Mouse (Mus musculus): ENCODE results near the gene Ppp1r37. TPM values are rescaled to one million over a fixed set of nuclear protein-coding genes. Genes with fewer than 3 reads are reported as not detected.
"Not testable (repeated sequence)": the region's sequence is repeated elsewhere in the genome, so short reads cannot be mapped to it uniquely, and the experiment has no call there.

Gene Ppp1r37
- polyA plus RNA-seq, 1 experiment from 2014 or later = 5.8 TPM

- DNase-seq (ENCODE audit: low spot score) (no peak), ATAC-seq (ENCODE audit: low FRiP score) (no peak)
- peak overlapping the region; percentile 33; the same call in 1 of the 2 replicates for H3K9ac ChIP-seq (ENCODE audit: low read depth, low read length)
- H3K4me2 ChIP-seq (replicated peaks; ENCODE audit: low read depth, low read length) = peak overlapping the region; percentile 43
- H3K27ac ChIP-seq (ENCODE audit: low read depth, low read length) = no peak overlapping the region
- H3K4me1 ChIP-seq (replicated peaks; ENCODE audit: control insufficient read depth, insufficient read depth, low read length) = peaks cover 9% of the 10 kb centered on the region
- H3K36me3 ChIP-seq (ENCODE audit: control insufficient read depth, insufficient read depth, low read length) = no peaks in the 10 kb centered on the region
- no peaks in the 10 kb centered on the region for H3K9me3 ChIP-seq (ENCODE audit: control insufficient read depth, low read length)
- 5% methylated on average over 22 of the region's 23 CpGs for WGBS
- H3K27me3 ChIP-seq (ENCODE audit: control insufficient read depth, insufficient read depth, low read length) = peaks cover 68% of the 10 kb centered on the region
- H3K4me3 ChIP-seq (ENCODE audit: low read depth, low read length) = peak overlapping the region; percentile 18
Measured at GRCm38 (mm10) chr7:19520032-19520431, 42.8 kb downstream of the Ppp1r37 start.

GRCm38 (mm10) chr7:19517652-19518365 is 45.1 kb downstream of the Ppp1r37 start, which contains the start of gene Nkpd1:
Gene Nkpd1 (plus strand): TSS chr7:19517838.
- Histone ChIP-seq H3K27me3 (ENCODE audit: control insufficient read depth, insufficient read depth, low read length) (peaks cover 47% of the 10 kb centered on the region), H3K36me3 (ENCODE audit: control insufficient read depth, insufficient read depth, low read length) (no peaks in the 10 kb centered on the region), H3K4me1 (replicated peaks; ENCODE audit: control insufficient read depth, insufficient read depth, low read length) (peaks cover 3% of the 10 kb centered on the region; the same call in 1 of the 2 replicates), H3K4me2 (replicated peaks; ENCODE audit: low read depth, low read length) (peak within 1 kb of the TSS; percentile 42), H3K9me3 (ENCODE audit: control insufficient read depth, low read length) (no peaks in the 10 kb centered on the region), H3K9ac (ENCODE audit: low read depth, low read length) (peak within 1 kb of the TSS; percentile 53), H3K4me3 (ENCODE audit: low read depth, low read length) (peak within 1 kb of the TSS; percentile 16; the same call in 1 of the 2 replicates), H3K27ac (ENCODE audit: low read depth, low read length) (no peak within 1 kb of the TSS)
- 10% methylated on average over 16 of the region's 29 CpGs for WGBS
- peak; percentile 45 for DNase-seq (ENCODE audit: low spot score)
- peak; percentile 43 for ATAC-seq (ENCODE audit: low FRiP score)

- WGBS = 86% methylated on average over 6 of the region's 6 CpGs
- no peak overlapping the region for H3K4me2 ChIP-seq (replicated peaks; ENCODE audit: low read depth, low read length)
Measured at GRCm38 (mm10) chr7:19512353-19512752, 50.5 kb downstream of the Ppp1r37 start.

GRCm38 (mm10) chr7:19511934-19512333 is 50.9 kb downstream of the Ppp1r37 start:
- not testable (repeated sequence) for H3K9me3 ChIP-seq (ENCODE audit: control insufficient read depth, low read length); H3K4me3 ChIP-seq (ENCODE audit: low read depth, low read length); H3K27ac ChIP-seq (ENCODE audit: low read depth, low read length); H3K9ac ChIP-seq (ENCODE audit: low read depth, low read length); DNase-seq (ENCODE audit: low spot score); H3K27me3 ChIP-seq (ENCODE audit: control insufficient read depth, insufficient read depth, low read length); ATAC-seq (ENCODE audit: low FRiP score); H3K4me1 ChIP-seq (replicated peaks; ENCODE audit: control insufficient read depth, insufficient read depth, low read length); H3K4me2 ChIP-seq (replicated peaks; ENCODE audit: low read depth, low read length); H3K36me3 ChIP-seq (ENCODE audit: control insufficient read depth, insufficient read depth, low read length)
- 82% methylated on average over 6 of the region's 7 CpGs for WGBS

More at GRCm38 (mm10) chr7:19512353-19512752, 50.5 kb downstream of the Ppp1r37 start:
- H3K36me3 ChIP-seq (ENCODE audit: control insufficient read depth, insufficient read depth, low read length) = no peaks in the 10 kb centered on the region
- H3K27ac ChIP-seq (ENCODE audit: low read depth, low read length) = no peak overlapping the region
- ATAC-seq (ENCODE audit: low FRiP score) (no peak), DNase-seq (ENCODE audit: low spot score) (no peak)
- H3K27me3 ChIP-seq (ENCODE audit: control insufficient read depth, insufficient read depth, low read length) = peaks cover 3% of the 10 kb centered on the region; the same call in 1 of the 2 replicates
- H3K9me3 ChIP-seq (ENCODE audit: control insufficient read depth, low read length) = no peaks in the 10 kb centered on the region
- H3K4me3 ChIP-seq (ENCODE audit: low read depth, low read length) = no peak overlapping the region
- H3K4me1 ChIP-seq (replicated peaks; ENCODE audit: control insufficient read depth, insufficient read depth, low read length) = no peaks in the 10 kb centered on the region
- no peak overlapping the region for H3K9ac ChIP-seq (ENCODE audit: low read depth, low read length)

GRCm38 (mm10) chr7:19509786-19510185 is 53.1 kb downstream of the Ppp1r37 start:
- no peaks in the 10 kb centered on the region for H3K36me3 ChIP-seq (ENCODE audit: control insufficient read depth, insufficient read depth, low read length)
- no peak for DNase-seq (ENCODE audit: low spot score)
- peak overlapping the region; percentile 79; the same call in 1 of the 2 replicates for H3K4me3 ChIP-seq (ENCODE audit: low read depth, low read length)
- H3K27ac ChIP-seq (ENCODE audit: low read depth, low read length) = no peak overlapping the region
- no peaks in the 10 kb centered on the region for H3K27me3 ChIP-seq (ENCODE audit: control insufficient read depth, insufficient read depth, low read length)
- H3K9ac ChIP-seq (ENCODE audit: low read depth, low read length) = no peak overlapping the region; the same call in 1 of the 2 replicates
- 95% methylated on average over 7 of the region's 7 CpGs for WGBS
- no peak for ATAC-seq (ENCODE audit: low FRiP score)
- no peaks in the 10 kb centered on the region for H3K4me1 ChIP-seq (replicated peaks; ENCODE audit: control insufficient read depth, insufficient read depth, low read length)
- no peaks in the 10 kb centered on the region for H3K9me3 ChIP-seq (ENCODE audit: control insufficient read depth, low read length)
- H3K4me2 ChIP-seq (replicated peaks; ENCODE audit: low read depth, low read length) = peak overlapping the region; percentile 95; the same call in 1 of the 2 replicates

- Histone ChIP-seq H3K9ac (ENCODE audit: low read depth, low read length) (peak overlapping the region; percentile 86), H3K27me3 (ENCODE audit: control insufficient read depth, insufficient read depth, low read length) (no peaks in the 10 kb centered on the region), H3K4me3 (ENCODE audit: low read depth, low read length) (peak overlapping the region; percentile 79), H3K27ac (ENCODE audit: low read depth, low read length) (peak overlapping the region; percentile 56), H3K4me1 (replicated peaks; ENCODE audit: control insufficient read depth, insufficient read depth, low read length) (no peaks in the 10 kb centered on the region), H3K36me3 (ENCODE audit: control insufficient read depth, insufficient read depth, low read length) (no peaks in the 10 kb centered on the region), H3K4me2 (replicated peaks; ENCODE audit: low read depth, low read length) (peak overlapping the region; percentile 95), H3K9me3 (ENCODE audit: control insufficient read depth, low read length) (no peaks in the 10 kb centered on the region)
- DNase-seq (ENCODE audit: low spot score) = no peak
- peak; percentile 10; the same call in 1 of the 2 replicates for ATAC-seq (ENCODE audit: low FRiP score)
- WGBS = 12% methylated on average over 15 of the region's 15 CpGs
Measured at GRCm38 (mm10) chr7:19508924-19509568, 53.8 kb downstream of the Ppp1r37 start.

GRCm38 (mm10) chr7:19508150-19508923 is 54.5 kb downstream of the Ppp1r37 start, which contains the start of the genes Bloc1s3 and Trappc6a:
Gene Bloc1s3 (minus strand): TSS chr7:19508367.
Gene Trappc6a (plus strand): TSS chr7:19508395.
- peak within 1 kb of the TSS; percentile 95 for H3K4me2 ChIP-seq (replicated peaks; ENCODE audit: low read depth, low read length)
- H3K27me3 ChIP-seq (ENCODE audit: control insufficient read depth, insufficient read depth, low read length) = no peaks in the 10 kb centered on the region
- no peaks in the 10 kb centered on the region for H3K9me3 ChIP-seq (ENCODE audit: control insufficient read depth, low read length)
- H3K36me3 ChIP-seq (ENCODE audit: control insufficient read depth, insufficient read depth, low read length) = no peaks in the 10 kb centered on the region
- peak within 1 kb of the TSS; percentile 65 for H3K27ac ChIP-seq (ENCODE audit: low read depth, low read length)
- peak within 1 kb of the TSS; percentile 86 for H3K9ac ChIP-seq (ENCODE audit: low read depth, low read length)
- WGBS = under 1% methylated on average over 55 of the region's 56 CpGs
- DNase-seq (ENCODE audit: low spot score) (peak; percentile 92), ATAC-seq (ENCODE audit: low FRiP score) (peak; percentile 96)
- no peaks in the 10 kb centered on the region for H3K4me1 ChIP-seq (replicated peaks; ENCODE audit: control insufficient read depth, insufficient read depth, low read length)
- peak within 1 kb of the TSS; percentile 79 for H3K4me3 ChIP-seq (ENCODE audit: low read depth, low read length)

GRCm38 (mm10) chr7:19507612-19507981 is 55.3 kb downstream of the Ppp1r37 start:
- ATAC-seq (ENCODE audit: low FRiP score) = no peak; the same call in 1 of the 2 replicates
- Histone ChIP-seq H3K9me3 (ENCODE audit: control insufficient read depth, low read length) (no peaks in the 10 kb centered on the region), H3K9ac (ENCODE audit: low read depth, low read length) (peak overlapping the region; percentile 86), H3K27ac (ENCODE audit: low read depth, low read length) (peak overlapping the region; percentile 65), H3K36me3 (ENCODE audit: control insufficient read depth, insufficient read depth, low read length) (no peaks in the 10 kb centered on the region), H3K4me2 (replicated peaks; ENCODE audit: low read depth, low read length) (peak overlapping the region; percentile 95), H3K27me3 (ENCODE audit: control insufficient read depth, insufficient read depth, low read length) (no peaks in the 10 kb centered on the region), H3K4me3 (ENCODE audit: low read depth, low read length) (peak overlapping the region; percentile 79), H3K4me1 (replicated peaks; ENCODE audit: control insufficient read depth, insufficient read depth, low read length) (no peaks in the 10 kb centered on the region)
- WGBS = 3% methylated on average over 18 of the region's 18 CpGs
- peak; percentile 52 for DNase-seq (ENCODE audit: low spot score)
